21 mouse cellular contexts compared by ENCODE assay signal in the genomic region with DNA sequence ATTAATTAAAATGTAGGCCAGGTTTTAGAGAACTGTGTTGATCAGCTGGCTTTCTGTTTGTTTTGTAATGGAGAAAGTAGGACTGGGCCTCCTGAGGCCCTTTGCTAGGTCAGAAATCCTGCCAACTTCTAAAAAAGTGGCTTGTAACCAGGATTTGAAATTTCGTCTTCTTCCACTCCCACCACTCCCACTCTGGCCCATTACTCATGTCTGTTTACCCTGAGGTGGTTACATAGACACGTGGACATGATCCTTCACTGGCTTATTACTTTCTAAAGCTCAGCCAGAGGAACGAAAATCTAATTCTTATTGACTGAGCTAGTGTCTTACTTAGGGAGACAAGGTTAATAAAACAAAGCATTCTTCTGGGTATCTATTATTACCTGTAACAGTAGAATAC.
"Had no signal": no experiment of that assay in that cellular context is flagged by ENCODE, and none has a peak within 500 bp of the region (broad histone marks: within the 10 kb centered on the region; RNA-seq: fewer than 3 reads in every experiment).

No protein-coding gene starts in this region.

- H3K9ac ChIP-seq: intestine, embryonic 15.5 days; limb, embryonic 15.5 days; liver, embryonic 14.5 days; liver, postnatal 0 days; lung, embryonic 14.5 days; midbrain, embryonic 12.5 days; neural tube, embryonic 13.5 days; stomach, embryonic 15.5 days had no signal

- H3K36me3 ChIP-seq: intestine, embryonic 15.5 days; limb, embryonic 15.5 days; midbrain, embryonic 12.5 days; neural tube, embryonic 13.5 days; stomach, embryonic 15.5 days had no signal

- DNase-seq: kidney, adult 18-20 months; kidney, postnatal 25 days; layer of hippocampus, adult 9-11 months; liver, postnatal 0 days; lung, embryonic 14.5 days; retina, postnatal 1 day; right cerebral cortex, postnatal 25 days; spleen, adult 18-20 months; thymus, postnatal 25 days had no signal

- H3K9me3 ChIP-seq: intestine, embryonic 15.5 days; limb, embryonic 15.5 days; midbrain, embryonic 12.5 days; neural tube, embryonic 13.5 days; stomach, embryonic 15.5 days had no signal

- ATAC-seq: intestine, embryonic 15.5 days; liver, postnatal 0 days; lung, postnatal 0 days; midbrain, embryonic 16.5 days had no signal

- H3K27me3 ChIP-seq: intestine, embryonic 15.5 days; limb, embryonic 15.5 days; midbrain, embryonic 12.5 days; neural tube, embryonic 13.5 days; stomach, embryonic 15.5 days had no signal

- H3K4me1 ChIP-seq: intestine, embryonic 15.5 days; limb, embryonic 15.5 days; midbrain, embryonic 12.5 days; neural tube, embryonic 13.5 days; stomach, embryonic 15.5 days had no signal

- H3K4me2 ChIP-seq: intestine, embryonic 15.5 days; limb, embryonic 15.5 days; liver, embryonic 11.5 days; lung, embryonic 14.5 days; midbrain, embryonic 12.5 days; neural tube, embryonic 13.5 days; stomach, embryonic 15.5 days had no signal

- H3K4me3 ChIP-seq: intestine, embryonic 15.5 days; layer of hippocampus, adult 2 months; limb, embryonic 15.5 days; midbrain, embryonic 12.5 days; myocyte; neural tube, embryonic 13.5 days; stomach, embryonic 15.5 days had no signal

- H3K27ac ChIP-seq: intestine, embryonic 15.5 days; layer of hippocampus, adult 2 months; limb, embryonic 15.5 days; liver, embryonic 14.5 days; macrophage; midbrain, embryonic 12.5 days; neural tube, embryonic 13.5 days; stomach, embryonic 15.5 days had no signal
